Mouse (Mus musculus): ENCODE data around the gene Brinp1.

Gene Brinp1

GRCm38 (mm10) chr4:68806502-68806901, 147.7 kb downstream of the Brinp1 start:
- DNase-seq = no peak

- DNase-seq = no peak
These were observed 152.0 kb downstream of the Brinp1 start for GRCm38 (mm10) chr4:68801923-68802855.

GRCm38 (mm10) chr4:68790003-68790402, 164.2 kb downstream of the Brinp1 start:
- no peak for DNase-seq

- no peak for DNase-seq
These were observed 165.7 kb downstream of the Brinp1 start for GRCm38 (mm10) chr4:68788477-68788999.

- no peak for DNase-seq
These were observed 166.6 kb downstream of the Brinp1 start for GRCm38 (mm10) chr4:68787642-68788041.

- no peak for DNase-seq
These were observed 185.9 kb downstream of the Brinp1 start for GRCm38 (mm10) chr4:68768256-68768655.

- no peak for DNase-seq
These were observed 186.8 kb downstream of the Brinp1 start for GRCm38 (mm10) chr4:68767393-68767792.

- DNase-seq = no peak
These were observed 188.2 kb downstream of the Brinp1 start for GRCm38 (mm10) chr4:68765772-68766573.

- DNase-seq = no peak
These were observed 189.3 kb downstream of the Brinp1 start for GRCm38 (mm10) chr4:68764937-68765336.

GRCm38 (mm10) chr4:68720983-68721382, 233.2 kb downstream of the Brinp1 start:
- no peak for DNase-seq

Data from spleen, adult 18-20 months (tissue).